Mouse (Mus musculus) heart, postnatal 0 days (tissue): ENCODE results near the gene Capza2.

ENCODE experiments used
- CTCF ChIP-seq: IDR thresholded peaks from 2 replicates; pipeline ENCODE4 v1.5.1; 2016; ENCODE audit warnings: antibody characterized with exemption, control low read depth, low read depth
- EP300 ChIP-seq: IDR thresholded peaks from 2 replicates; pipeline ENCODE4 v1.6.1; 2016; ENCODE audit warnings: antibody characterized with exemption, low read depth

GRCm38 (mm10) chr6:17629756-17630155 lies 6.3 kb upstream of the Capza2 start:
- no peak for TF ChIP-seq CTCF
- TF ChIP-seq EP300 = no peak
